Mouse (Mus musculus) testis, postnatal 14 days (tissue): ENCODE measurements around the gene Atp8b4.
A peak's percentile ranks its signal among the peaks of the same experiment; 100 is the strongest.

Source experiments
- DNase-seq: peaks from one replicate; pipeline ENCODE4 v3.0.0; 2021; ENCODE audit warnings: low spot score

Atp8b4 gene

DNA sequence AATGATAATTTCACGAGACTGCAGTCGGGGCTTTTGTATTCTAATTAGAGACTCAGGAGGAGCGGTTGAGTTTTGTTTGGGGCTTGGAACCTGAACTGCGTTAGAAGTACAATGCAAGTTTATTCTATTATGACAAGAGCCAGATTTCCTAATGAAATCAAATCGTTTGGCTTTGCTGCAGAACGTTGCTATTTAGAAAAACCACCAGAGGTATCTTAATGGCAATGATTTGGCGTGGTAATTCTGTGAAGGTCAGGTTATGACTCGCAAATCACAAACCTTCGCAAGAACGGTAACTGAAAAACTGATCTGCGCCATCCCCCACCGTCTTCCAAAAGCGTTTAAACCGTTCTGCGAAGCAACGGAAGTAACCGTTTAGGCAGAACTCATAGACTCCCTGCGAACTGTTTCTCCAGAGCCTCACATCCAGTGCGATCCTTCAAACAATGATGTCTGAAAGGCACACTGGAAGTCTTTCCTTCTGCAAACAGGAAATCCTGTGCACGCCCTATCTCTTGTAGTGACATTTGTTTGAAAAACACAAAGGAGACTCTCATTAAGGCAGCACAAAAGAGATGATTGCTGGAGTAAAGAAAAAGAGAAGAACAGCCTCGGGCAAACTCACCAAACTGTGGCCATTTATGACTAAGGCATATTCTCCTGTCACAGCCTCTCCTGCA is 139.2 kb downstream of the Atp8b4 start:
- DNase-seq, result no peak

DNA sequence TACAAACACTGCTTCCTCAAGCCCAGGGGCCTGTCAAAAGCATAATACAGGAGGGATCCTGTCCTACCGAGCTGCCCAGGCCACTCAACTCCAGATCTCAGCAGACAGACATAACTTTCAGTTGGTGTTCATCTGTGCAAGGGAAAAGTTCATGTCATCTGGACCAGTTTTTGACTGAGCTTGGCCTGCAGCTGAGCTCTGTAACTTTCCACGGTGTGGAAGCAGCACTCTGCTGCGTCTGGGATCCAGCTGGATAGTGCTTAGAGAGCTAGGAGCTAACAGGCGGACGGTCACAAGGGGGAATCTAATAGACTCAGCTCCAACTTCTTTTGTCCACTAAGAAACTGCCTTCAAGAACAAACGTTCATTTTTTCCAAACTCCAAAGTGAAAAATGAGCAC is 139.8 kb downstream of the Atp8b4 start:
- DNase-seq, result peak; percentile 14

GRCm38 (mm10) chr2:126359965-126360364 is 140.5 kb downstream of the Atp8b4 start:
- no peak for DNase-seq

GRCm38 (mm10) chr2:126359278-126359677 is 141.2 kb downstream of the Atp8b4 start:
- no peak for DNase-seq

DNA sequence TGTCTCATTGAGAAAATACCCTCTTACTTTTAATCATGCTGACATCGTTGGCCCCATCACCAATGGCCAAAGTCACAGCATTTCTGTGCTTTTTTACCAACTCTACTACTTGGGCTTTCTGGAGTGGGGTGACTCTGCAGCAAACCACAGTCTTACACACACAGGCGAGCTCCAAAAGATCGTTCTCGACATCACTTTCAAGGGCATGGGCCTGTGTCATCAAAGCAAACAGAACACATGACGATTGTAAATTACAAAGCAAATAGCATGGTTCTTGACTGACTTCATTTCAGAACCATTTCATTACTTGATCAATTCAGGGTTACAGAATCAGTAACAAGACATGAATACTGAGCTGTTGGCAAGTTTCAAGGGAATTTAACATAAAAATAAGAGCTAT is 141.7 kb downstream of the Atp8b4 start:
- no peak for DNase-seq

GRCm38 (mm10) chr2:126355259-126355658 is 145.2 kb downstream of the Atp8b4 start:
- DNase-seq, result no peak

- DNase-seq, result no peak
Observed at GRCm38 (mm10) chr2:126351811-126352210, 148.7 kb downstream of the Atp8b4 start.

DNA sequence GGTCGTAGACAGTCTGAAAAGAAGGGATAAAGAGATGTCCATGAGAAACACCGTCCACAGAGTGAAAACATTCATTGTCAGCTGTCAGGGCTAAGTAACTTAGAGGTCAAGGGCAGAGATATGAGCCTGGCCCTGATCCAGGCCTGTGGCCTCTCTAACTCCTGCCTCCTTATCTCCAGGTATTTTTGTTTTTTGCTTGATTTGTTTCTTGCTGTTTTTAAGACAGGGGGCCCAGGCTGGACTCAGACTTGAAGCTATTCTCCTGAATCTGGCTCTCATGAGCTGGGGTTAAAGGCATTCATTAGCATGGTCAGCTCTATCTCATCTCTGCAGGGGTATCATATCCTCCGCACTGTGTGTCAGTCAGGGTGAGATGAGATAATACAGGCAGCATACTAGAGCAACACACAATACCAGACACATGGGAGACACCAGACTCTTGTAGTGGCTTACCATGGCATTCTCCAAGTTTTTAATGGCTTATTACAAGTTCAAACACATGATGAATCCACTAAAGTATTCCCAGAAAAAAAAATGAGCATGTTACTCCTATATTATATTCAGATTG is 157.4 kb downstream of the Atp8b4 start:
- DNase-seq, result no peak

GRCm38 (mm10) chr2:126341521-126341920 is 159.0 kb downstream of the Atp8b4 start:
- no peak for DNase-seq

DNA sequence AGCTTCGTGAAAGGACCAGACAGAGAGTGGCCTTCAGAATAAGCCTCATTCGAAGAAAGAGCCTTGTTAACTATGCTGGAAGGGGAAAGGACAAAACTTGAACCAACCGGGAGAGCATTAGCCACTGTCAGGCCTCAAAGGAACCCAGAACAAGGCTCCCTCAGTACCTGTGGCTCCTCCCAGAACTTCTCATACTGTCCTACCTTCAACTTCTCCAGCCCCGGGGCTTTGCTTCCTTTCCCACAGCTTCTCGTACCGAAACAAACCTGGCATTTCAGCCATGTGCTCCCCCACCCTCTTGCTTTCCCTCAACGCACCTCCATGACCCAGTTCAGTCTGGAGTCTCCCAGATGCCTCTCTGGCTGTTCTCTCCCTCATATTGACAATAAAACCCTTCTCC is 160.3 kb downstream of the Atp8b4 start:
- DNase-seq, result no peak

- DNase-seq, result no peak
Observed at GRCm38 (mm10) chr2:126339516-126339915, 161.0 kb downstream of the Atp8b4 start.

DNA sequence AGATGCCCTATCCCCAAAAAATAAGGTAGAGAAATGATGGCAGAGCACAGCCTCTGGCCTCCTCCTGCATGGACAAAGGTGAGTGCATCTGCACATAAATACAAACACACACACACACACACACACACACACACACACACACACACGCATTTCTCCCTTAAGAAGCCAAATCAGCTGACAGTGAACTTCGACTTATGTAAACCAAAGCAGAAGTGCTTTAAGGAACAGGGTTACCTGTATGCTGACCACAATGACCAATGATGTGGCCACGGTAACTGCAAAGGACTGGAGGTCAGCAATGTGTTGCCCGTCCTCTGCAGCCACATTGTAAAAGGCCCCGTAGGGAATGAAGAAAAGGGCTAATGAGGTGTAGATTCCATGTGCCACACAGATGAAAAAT is 163.3 kb downstream of the Atp8b4 start:
- DNase-seq, result no peak

GRCm38 (mm10) chr2:126331794-126332193 is 168.7 kb downstream of the Atp8b4 start:
- no peak for DNase-seq

DNA sequence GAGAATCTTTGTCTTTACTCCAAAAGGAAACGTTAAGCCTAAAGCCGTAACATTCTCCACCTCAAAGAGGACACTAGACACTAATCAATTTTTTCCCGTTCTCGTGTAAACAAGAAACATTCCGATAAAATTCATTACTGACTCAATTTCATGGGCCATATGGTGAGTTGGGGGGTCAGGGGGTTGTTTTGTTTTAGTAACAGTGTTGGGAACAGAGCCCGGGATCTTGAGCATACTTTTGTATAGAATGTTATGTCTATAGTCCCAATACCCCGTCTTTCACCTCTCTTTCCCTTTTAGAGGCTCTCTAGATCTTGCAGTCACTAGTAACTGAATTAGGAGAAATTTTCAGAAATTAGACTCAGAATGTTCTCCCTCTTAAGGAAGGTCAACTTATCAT is 177.3 kb downstream of the Atp8b4 start:
- no peak for DNase-seq

DNA sequence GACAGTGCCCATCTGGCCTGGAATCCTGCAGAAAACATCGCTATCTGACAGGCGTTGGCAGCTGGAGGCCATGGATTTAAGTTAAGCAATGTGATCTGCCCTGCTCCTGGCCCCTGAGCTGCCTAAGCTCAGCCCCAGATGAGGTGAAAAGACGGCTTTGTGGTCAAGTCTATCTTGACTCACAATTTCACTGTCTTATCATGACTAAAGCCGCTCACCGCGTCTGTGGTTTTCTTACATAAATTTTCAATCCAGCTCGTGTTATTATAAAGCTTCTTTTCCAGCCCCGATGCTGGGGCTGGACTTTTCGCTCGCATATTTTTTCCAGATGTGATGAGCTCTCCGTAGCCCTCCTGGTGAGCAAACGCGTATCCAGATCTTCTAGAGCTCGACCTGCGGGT is 177.8 kb downstream of the Atp8b4 start:
- DNase-seq, result no peak

GRCm38 (mm10) chr2:126318071-126318470 is 182.4 kb downstream of the Atp8b4 start:
- DNase-seq, result no peak

DNA sequence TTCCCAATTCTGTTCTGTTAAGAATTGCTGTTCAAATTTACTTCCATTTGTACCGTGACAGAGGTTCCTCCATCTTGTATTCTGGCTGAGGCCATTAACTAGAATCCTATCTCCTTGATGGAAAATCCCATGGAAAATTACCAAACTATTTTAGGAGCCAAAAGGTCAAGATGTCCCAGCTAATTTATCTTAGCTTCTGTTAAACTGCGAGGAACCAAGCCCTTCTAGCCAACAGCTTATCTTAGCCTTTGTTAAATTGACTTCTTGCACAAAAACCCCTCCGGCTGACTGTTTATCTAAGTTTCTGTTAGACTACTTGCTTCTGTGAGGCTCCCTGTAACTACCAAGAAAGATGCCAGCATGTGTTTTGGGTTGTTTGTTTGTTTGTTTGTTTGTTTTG is 183.5 kb downstream of the Atp8b4 start:
- DNase-seq, result no peak

GRCm38 (mm10) chr2:126316346-126316745 is 184.1 kb downstream of the Atp8b4 start:
- DNase-seq, result no peak

DNA sequence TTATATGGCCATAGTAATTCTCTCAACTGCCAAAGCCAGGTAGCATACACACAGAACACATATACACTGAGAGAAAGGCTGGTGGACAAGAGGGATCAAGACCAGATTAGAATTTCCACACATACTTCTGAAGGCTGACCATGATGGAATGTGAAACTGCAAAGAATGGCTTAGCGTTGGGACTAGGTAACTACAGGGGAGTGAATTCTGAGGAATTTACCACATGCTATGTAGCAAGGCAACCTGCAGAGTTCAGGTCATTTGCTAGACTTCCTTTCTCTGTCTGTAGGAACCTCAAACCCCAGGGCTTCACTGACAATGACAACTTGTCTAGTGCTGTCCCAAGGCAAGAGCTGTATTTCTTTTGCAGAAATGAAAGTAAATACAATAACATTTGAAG is 189.4 kb downstream of the Atp8b4 start:
- no peak for DNase-seq

GRCm38 (mm10) chr2:126309994-126310393 is 190.5 kb downstream of the Atp8b4 start:
- no peak for DNase-seq

DNA sequence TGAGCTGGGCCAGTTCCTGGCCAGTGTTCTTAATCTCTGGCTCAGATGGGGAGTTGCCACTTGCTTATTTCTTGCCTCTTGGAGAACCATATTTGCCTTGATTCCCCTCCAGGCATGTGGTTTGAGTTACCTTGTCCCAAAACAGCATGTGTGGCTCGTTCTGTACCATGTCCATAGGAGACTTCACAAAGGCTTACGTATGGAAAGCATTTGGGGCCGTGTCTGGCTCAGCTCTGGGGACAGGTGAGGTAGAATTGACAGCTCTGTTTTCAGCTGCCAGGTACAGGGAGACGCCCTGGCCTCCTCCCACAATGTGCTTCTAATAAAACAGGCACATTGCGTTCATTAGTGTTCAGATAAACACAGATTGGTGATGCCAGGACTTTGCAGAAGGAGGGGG is 195.9 kb downstream of the Atp8b4 start:
- DNase-seq, result no peak

DNA sequence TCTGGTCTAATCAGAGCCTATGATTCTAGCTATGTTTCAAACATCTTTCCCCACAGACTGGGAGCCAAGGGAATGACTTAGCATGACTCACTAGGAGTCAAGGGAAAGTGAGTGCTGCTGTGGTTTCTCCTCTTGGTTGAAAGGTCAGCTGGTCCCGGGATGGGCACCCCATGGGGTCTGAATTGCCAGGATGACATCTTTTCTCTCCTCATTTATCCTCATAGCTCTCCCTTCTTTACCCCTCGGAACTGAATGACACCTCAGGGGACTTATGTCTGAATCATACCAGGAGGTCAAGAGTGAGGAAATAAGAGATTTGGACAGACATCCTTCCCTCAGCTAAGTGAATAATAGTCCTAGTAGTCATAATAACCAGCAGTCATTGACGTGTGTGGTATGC is 197.2 kb downstream of the Atp8b4 start:
- DNase-seq, result no peak

- no peak for DNase-seq
Observed at GRCm38 (mm10) chr2:126302381-126302780, 198.1 kb downstream of the Atp8b4 start.

- DNase-seq, result no peak
Observed at GRCm38 (mm10) chr2:126290702-126291101, 209.8 kb downstream of the Atp8b4 start.
